Mouse (Mus musculus) large intestine, adult 2 months (tissue): ENCODE data around the gene Arcn1. TPM values are rescaled to one million over a fixed set of nuclear protein-coding genes. Genes with fewer than 3 reads are reported as not detected.
"Not testable (repeated sequence)": the region's sequence is repeated elsewhere in the genome, so short reads cannot be mapped to it uniquely, and the experiment has no call there.

Experiments
- DNase-seq: peaks from one replicate; pipeline ENCODE4 v3.0.0-alpha.2; 2012; ENCODE audit warnings: low read depth, low spot score
- WGBS: fragments of 180-500 bp; shearing (Covaris S2); methylation state at CpG from one replicate; pipeline ENCODE4 v1.1.7; 2018; 5-methylcytosine and 5-hydroxymethylcytosine counted together
- polyA plus RNA-seq: library from polyadenylated mRNA; depleted of rRNA; stranded (reverse); fragments of >200 nt; gene quantifications from 2 replicates; pipeline ENCODE4 v1.2.3, GENCODE M21; 2012; rRNA removed

The Arcn1 gene
- polyA plus RNA-seq = 57.8 and 73.6 TPM in 2 replicates

DNA sequence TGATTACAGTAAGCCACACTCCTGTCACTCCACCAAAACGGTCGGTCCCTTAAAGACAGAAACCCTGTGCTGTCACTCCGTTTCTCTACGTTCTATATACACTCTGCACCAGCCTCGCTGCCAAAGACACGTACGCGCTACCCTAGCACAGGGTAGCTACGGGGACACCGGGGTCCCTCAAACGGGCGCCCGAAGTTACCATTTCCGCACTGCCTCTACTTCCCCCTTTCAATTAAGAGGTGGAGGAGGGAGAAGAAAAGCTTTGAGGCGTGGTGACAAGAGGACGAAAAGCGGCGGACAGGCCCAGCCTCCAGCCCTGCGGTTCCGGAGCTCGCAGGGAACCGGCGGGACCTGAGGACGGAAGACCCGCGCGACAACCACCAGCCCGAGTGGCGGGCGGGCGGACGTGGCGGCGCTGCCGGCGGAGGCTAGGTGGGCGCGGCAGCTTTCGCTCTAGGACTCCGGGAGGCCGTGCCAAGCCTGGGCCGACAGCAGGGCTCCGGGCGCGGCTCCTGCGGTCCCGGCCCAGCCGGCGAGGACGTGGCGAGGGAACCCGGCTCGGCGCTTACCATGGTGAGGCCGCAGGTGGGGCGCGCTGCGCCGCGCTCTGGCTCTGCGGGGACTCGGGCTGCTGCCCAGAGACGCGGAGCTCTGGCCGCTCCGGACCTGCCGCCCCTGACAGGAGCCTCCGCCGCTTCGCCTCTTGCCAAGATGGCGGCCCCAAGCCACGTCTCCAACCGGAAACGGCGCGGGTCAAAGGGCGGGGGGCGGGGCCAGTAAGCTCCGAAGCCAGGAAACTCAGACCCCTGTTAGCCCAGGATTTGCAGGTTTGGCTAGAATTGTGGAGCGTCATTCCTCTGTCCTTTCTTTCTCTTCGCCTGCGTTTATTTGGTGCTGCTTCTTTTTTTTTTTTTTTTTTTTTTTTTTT is at the start of gene Arcn1, which contains the start of gene Ift46:
TSS of gene Arcn1 (minus strand) at position 745 of the 928 bp plus-strand sequence.
TSS of gene Ift46 (plus strand) at position 808 of the 928 bp plus-strand sequence.
- under 1% methylated on average over 72 of the region's 82 CpGs for WGBS
- peak; percentile 76 for DNase-seq

DNA sequence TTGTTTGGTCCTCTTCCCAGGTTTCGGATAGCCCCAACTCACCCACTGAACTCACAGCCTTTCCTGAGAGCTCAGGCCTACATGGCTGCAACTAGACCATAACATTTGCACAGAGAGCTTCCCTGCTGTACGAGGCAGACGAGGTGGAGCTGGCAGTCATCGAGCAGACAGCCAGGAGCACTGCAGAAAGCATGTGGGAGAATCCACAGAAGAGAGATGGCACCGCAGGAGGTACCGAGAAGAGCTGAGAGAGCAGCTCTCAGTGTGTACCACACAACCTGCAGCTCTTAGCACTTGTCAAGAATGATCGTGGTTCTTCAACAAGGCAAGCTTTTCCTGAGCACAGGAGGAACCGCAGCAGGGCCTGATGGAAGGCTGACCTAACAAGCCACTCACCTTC is 46.5 kb upstream of the Arcn1 start:
- no peak for DNase-seq
- 92% methylated on average over 8 of the region's 8 CpGs for WGBS

DNA sequence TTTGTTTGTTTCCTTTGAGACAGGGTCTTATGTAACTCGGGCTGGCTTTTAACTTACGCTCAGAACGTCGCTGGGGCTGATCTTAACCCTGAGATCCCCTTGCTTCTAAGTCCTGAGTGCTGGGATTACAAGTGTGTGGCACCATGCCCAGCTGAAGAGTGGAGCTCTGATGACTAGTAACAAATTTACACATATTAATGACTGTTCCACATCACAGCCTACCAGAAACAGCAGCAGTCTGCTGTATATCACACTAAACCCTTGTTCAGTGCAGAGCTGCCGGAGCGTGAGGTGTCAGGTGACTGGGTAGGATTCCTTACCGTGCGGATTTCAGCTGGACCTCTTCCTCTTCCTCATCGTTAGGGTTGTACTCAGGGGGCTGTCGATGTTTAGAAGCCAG is 42.7 kb upstream of the Arcn1 start:
- 84% methylated on average over 10 of the region's 10 CpGs for WGBS
- no peak for DNase-seq

DNA sequence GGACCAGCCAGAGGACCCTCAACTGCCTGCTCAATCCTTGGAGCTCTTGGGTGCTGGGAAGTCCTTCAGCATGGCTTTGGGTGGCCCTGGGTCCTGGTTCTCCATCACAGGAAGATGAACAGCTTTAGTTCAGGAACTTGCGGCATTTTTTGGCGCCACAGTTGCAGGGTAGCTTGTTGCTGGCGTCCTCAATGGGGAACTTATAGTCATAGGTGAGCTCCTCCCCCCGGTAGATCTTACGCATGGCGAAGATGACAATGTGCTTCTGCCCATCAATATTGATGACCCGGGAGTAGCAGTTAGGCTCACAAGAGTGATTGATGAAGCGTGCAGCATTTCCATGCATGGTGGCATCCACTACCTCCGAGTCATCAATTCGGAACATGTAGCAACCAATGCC is 40.1 kb upstream of the Arcn1 start:
- no peak for DNase-seq
- 93% methylated on average over 10 of the region's 10 CpGs for WGBS

DNA sequence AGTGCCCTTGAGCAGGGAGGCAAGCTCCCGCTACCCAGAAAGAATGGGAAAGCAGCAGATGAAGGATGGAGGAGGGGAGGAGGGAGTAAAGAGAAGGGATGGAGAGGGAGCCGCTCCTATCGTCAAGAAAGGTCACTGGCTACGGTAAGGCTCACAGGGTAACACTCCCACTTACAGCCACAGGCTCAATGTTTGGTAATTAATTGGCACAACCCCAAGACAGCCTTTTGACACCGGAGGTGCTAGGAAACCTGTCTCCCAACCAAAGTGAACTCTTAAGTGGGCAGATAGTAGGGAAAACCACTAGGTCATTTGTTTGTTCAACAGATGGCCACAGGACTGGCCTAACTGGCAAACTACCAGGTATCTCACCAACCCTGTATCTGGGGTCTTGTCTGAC is 39.5 kb upstream of the Arcn1 start:
- 68% methylated on average over 5 of the region's 5 CpGs for WGBS
- no peak for DNase-seq

DNA sequence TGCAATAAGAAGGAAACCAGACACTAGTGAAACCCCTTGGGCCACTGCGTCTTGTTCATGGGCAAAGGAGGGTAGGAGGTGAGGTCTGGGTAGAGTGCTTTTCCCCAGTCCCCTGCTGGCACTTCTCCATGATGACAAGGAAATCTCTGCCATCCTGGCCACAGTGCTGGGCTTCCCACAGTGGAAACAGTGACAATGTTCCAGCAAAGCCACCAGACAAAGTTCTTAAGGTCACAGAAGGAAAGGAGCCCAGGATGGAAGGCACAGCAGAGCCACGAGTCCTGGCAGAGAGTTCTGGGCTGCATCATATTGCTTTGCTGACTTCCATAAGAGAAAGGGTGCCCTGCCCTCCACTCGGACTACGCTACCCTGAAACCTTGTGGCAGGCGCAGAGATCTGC is 37.9 kb upstream of the Arcn1 start:
- 90% methylated on average over 5 of the region's 5 CpGs for WGBS
- DNase-seq = no peak

DNA sequence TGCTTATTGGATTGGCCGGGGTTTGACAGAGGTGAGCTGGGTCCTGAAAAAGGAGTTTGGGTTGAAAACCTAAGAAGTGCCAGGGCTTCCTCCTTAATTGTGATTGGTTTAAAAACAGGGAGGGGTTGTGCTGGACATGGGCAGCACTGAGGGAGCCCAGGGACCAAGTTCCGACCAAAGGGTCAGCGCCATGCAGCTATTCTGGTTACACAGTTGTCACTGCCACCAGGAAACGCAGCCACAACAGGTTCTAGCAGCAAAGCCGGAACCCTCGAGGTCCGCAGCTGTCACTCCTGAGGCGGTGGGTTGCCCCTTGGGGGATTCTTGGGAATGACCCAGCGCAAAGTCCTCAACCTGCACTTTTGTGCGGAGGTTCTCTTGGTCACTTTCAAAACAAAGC is 37.0 kb upstream of the Arcn1 start:
- no peak for DNase-seq
- WGBS = 93% methylated on average over 10 of the region's 10 CpGs

DNA sequence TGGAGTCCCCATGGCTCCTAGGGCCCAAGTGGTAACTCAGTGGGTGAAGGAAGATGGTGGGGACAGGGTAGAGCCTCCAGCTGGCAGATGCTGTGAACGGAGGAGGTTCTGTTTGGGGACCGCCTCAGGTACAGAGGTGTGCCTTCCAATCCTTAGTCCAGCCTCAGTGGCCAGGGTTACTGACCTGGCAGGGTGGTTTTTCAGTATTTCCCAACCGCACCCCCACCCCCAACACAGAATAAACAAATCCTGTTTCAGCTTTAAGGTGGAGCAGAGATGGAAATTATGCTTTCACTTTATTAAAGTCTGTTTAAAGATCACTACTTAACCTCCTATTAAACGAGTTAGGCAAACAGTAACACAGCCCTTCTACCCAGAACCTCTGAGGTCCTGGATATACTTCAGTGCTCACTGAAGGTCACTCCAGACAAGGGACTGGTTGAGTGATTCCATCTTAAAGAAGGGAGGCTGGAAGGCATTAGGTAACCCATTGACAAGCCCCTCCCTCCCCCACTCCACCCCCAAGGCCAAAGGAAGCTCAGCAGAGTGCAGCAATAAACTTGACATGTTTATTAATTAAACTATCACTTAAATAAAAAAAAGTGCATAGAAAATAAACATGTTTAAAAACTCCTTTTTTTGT is 35.3 kb upstream of the Arcn1 start, which contains the start of gene Ttc36:
TSS of gene Ttc36 (minus strand) at position 265 of the 643 bp plus-strand sequence.
- no peak for DNase-seq
- WGBS = 35% methylated on average over 4 of the region's 4 CpGs

DNA sequence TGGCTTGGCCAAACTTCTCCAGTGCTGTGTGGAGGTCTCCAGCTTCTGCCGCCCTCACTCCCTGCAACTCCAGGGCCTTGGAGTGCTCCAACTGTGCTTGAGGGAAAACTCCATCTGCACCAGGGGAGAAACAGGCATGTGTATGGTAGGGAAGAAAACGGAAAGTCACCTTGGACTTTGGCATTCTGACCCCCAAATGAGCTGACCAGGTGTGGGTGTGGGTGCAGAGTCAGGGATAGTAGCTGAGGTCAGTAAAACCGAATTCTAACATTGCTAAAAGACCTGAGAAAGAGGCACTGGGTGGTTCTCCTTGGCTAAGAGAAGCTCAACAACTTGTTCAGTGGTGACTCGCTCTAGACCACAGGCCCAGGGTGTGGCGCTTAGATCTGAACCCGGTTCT is 34.0 kb upstream of the Arcn1 start:
- 50% methylated on average over 6 of the region's 6 CpGs for WGBS
- no peak for DNase-seq

DNA sequence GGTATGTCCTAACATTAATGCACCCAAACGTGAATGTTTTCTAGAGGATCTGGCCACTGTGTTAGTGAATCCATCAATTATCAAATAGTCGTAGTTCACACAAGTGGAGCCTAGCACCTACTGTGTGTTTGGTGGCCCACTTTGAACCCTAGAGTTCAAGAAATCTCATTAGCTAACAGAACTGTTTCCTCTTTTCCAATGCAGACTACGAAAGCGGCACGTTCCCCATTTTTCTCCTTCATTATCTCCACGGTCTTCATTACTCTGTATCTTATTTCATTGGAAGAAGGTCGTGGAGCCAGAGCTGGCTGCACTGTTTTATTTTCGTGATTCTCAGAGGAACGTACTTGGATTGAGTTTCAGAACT is 32.3 kb upstream of the Arcn1 start:
- WGBS = 27% methylated on average over 9 of the region's 9 CpGs
- no peak for DNase-seq

DNA sequence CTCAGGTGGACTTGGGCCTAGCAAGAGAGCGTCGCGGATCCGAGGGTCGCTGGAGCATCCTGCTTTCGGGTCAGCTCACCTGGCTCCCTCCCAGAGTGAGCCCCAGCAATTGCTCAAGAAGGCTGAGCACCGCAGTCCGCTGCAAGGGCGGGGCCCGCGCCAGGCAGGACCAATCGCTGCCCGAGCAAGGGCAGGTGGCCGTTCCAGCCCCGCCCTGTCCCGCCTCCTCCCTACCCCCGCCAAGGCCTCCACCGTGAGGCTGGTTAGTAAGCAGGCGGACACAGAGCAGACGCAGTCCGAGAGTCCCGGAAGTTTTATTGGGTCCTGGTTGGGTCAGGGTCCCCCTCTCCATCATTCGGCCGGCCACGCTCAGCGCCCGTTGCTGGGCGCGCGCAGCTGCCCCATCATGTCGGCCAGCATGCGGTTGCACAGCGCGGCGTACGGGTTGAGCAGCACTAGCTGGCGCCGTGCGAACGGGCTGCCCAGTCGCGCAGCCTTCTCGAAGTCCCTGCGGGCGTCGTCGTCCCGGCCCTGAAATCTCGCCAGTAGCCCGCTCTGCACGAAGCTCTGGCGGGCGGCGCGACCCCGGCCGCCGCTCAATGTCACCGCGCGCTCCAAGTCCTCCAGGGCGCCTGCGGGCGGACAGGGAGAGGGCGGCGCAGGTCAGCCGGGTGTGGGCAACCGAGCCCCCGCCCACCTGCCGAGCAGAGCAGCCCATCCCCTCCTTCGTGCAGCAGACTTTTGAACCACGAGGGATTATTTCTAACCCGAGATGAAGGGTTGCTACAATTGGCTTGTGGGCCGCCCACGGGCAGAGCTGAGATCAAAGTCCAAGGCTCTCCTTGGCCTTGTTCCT is 31.7 kb upstream of the Arcn1 start, which contains the start of gene Tmem25:
TSS of gene Tmem25 (minus strand) at position 206 of the 856 bp plus-strand sequence.
- WGBS = 1% methylated on average over 75 of the region's 75 CpGs
- peak; percentile 73 for DNase-seq

DNA sequence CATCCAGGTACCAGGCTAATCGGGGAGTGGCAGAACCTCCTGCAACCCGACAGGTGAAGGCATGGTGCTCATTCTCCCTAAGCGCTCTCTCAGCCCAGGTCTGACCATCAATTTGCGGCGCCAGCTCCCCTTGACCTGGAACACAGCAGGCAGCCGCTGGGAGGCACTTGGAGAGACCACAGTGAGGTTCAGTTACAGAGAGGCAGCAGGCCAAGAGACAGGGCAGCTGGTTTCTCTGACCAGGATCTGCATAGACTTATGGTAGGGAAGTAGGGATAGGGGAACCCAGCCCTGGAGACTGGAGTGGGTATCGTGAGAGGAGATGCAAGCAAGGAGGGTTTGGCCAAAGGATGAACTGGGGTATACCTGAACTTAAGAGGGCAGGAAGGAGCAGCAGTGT is 30.7 kb upstream of the Arcn1 start:
- no peak for DNase-seq
- 58% methylated on average over 7 of the region's 7 CpGs for WGBS

DNA sequence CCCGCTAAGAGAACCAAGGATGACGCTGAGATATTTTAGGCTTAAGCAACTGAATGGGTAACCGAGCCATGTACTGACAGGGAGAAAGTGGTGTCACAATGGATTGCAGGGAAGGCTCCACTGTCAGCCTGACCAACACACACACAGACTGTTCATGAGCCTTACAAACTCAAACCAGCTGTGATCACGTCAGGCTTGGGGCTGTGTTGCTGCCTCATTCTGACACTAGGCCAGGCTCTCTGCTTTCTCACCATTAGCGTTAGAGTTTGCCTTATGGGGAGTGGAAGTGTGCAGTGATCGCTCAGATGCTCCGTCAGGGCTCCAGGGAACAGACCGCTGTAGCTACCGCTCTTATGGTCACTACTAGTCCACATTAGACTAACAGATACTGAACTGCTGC is 25.2 kb upstream of the Arcn1 start:
- WGBS = 71% methylated on average over 9 of the region's 9 CpGs

DNA sequence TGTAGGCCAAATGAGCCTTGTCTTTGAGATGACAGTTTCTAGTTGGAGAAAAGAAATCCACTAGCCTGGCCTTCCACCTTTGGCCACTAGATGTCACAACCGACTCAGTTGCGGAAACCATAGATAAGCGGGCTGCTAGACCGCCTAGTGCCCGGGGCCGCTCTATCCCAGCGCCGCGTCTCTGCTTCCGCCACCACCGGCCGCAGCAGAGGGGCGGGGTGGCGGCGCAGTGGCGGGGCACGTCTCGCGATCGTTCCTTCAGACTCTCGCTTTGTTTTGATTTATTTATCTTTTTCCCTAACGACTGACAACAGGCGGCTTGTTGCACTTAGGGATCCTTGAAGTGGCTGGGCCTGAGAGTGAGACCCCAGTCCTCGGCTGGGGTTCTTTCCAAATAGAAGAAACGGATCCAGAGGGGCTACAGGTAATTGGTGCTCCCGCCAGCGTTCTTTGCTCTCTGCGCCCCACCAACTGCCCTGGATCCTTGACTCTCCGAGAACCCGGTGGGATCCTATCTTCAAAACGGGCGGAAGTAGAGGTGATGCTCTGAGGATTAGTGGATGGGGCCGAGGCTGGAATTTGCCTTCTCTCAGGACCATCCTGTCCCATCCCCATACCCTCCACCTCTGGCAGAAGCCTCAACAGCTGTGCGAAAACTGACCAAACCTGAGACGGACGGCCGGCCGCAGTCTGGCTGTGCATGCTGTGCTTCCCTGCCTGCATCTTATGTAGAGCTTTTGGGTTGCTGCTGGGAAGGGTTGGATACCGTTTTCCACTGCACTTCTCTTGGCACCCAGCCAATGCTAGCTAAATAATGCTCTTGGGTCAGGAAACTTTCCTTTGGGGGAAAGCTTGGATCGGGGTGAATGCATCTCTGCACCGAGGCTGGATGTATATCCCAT is 5.4 kb upstream of the Arcn1 start:
- WGBS = under 1% methylated on average over 41 of the region's 41 CpGs
- DNase-seq = peak; percentile 87

More for the DNA sequence above, 25.2 kb upstream of the Arcn1 start:
- DNase-seq = no peak

DNA sequence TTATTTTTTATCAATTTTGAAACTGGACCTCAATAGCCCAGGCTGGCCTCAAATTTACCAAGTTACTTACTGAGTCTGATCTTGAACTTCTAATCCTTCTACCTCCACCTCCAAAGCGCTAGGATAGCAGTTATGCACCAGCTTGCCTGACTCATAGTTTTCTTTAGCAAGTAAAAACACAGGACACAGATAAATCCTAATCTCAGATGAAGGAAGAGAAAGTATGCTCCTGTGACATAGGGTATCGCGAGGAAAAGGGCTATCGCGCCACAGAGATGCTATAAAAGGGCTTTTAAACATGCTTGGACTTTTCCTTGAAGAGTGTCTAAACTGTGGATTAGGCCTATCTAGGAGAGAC is 4.7 kb upstream of the Arcn1 start:
- no peak for DNase-seq
- WGBS = 12% methylated on average over 5 of the region's 5 CpGs

DNA sequence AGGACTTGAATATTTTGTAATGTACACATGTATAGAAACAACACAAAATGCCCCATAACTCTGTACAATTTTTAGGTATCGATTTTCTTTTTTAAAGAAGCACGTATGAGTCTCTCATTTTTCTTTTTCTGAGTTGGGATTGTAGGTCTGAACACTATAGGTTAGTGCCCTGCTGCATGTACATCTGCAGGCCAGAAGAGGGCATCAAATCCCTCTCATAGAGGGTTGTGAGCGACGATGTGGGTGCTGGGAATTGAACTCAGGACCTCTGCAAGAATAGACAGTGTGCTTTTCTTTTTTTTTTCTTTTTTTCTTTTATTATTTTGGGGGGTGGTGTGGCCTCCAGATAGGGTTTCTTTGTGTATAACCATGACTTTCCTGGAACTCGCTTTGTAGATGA is 3.7 kb upstream of the Arcn1 start:
- no peak for DNase-seq
- 95% methylated on average over 5 of the region's 5 CpGs for WGBS

DNA sequence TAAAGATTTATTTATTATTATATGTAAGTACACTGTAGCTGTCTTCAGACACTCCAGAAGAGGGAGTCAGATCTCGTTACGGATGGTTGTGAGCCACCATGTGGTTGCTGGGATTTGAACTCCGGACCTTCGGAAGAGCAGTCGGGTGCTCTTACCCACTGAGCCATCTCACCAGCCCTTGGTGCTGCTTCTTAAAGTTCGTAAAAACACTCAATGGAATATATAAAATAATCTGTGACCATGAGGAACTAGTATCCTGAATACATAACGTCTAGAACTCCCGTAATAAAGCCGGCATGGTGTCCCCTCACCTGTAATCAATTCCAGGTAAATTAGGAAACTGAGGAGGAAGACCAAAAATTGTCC is 367 bp upstream of the Arcn1 start:
- 23% methylated on average over 8 of the region's 9 CpGs for WGBS
- not testable (repeated sequence) for DNase-seq

DNA sequence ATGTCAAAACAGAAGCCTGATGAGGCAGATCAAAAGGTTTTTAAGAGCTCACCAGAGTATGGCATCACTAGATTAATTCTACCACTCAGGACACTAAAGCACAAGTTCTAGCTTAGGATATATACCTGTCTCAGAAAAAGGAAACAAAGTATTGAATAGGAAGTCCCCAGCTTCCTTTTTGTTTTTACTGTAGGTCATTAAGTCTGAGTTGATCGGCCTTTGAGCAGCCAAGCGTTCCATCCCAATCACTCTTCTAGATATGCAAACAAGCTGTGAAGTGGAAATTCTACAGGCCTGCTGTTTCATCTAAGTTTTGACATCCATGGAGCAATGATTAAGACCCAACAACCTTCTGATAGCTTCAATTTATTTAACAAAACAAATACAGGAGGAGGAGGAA is 6.8 kb downstream of the Arcn1 start:
- WGBS = 18% methylated on average over 2 of the region's 2 CpGs
- DNase-seq = no peak

DNA sequence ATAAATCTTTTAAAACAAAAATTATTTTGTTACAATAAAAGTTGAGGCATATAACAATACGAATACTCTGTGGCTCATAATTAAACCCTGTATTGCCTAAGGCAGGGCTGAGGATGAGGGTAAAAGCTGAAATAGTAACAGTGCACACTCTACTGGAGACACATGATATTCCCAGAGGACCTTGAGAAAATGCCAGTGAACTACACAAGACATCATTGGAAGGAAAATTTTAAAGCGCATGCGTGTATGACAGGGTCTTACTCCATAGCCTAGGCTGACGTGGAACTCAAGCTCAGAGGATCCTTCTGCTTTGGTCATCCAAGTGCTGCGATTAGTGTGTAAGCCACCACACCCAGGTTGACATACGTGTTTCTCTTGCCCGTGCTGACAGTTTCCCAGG is 19.2 kb downstream of the Arcn1 start:
- WGBS = 88% methylated on average over 7 of the region's 7 CpGs
- no peak for DNase-seq
